Mouse (Mus musculus) lung, postnatal 0 days (tissue): ENCODE results near the gene Foxn4.

Source experiments
- CTCF ChIP-seq: IDR thresholded peaks from 2 replicates; pipeline ENCODE4 v1.5.1; 2016; ENCODE audit warnings: antibody characterized with exemption, mild to moderate bottlenecking
- EP300 ChIP-seq: IDR thresholded peaks from 2 replicates; pipeline ENCODE4 v1.6.1; 2016; ENCODE audit warnings: antibody characterized with exemption, mild to moderate bottlenecking, control low read depth

- TF ChIP-seq CTCF (peak; percentile 74), EP300 (no peak)
Observed at GRCm38 (mm10) chr5:114308765-114309679, 35.4 kb upstream of the Foxn4 start.
